Mouse (Mus musculus) ES-E14 (cell line): Measurements from ENCODE around the gene Higd1c. TPM values are rescaled to one million over a fixed set of nuclear protein-coding genes. Genes with fewer than 3 reads are reported as not detected.
A peak's percentile ranks its signal among the peaks of the same experiment; 100 is the strongest.

Experiments
- DNase-seq: peaks from one replicate; pipeline ENCODE4 v3.0.0-alpha.2; 2013; ENCODE audit warnings: low read depth, low spot score
- H3K27ac ChIP-seq: 2 replicates; pipeline ENCODE4 v1.5.1; 2012; ENCODE audit warnings: low read depth, mild to moderate bottlenecking, low read length, moderate library complexity, mixed read lengths; ENCODE audit not compliant: poor library complexity, insufficient read depth, severe bottlenecking
- H3K36me3 ChIP-seq: 2 replicates; pipeline ENCODE4 v1.6.1; 2012; ENCODE audit warnings: mild to moderate bottlenecking, low read length, moderate library complexity, mixed read lengths; ENCODE audit not compliant: control insufficient read depth, poor library complexity, insufficient read depth, severe bottlenecking
- H3K4me1 ChIP-seq, 2 experiments: fragments of 150-350 bp in 1 of 2; sonication (generic) in 1 of 2; 2 replicates each; pipeline ENCODE4 v1.6.1; 2012; ENCODE audit warnings: low read length in 2 of 2, mild to moderate bottlenecking in 1 of 2, mixed read lengths in 1 of 2; ENCODE audit not compliant: control insufficient read depth in 2 of 2, insufficient read depth in 2 of 2, poor library complexity in 1 of 2
- H3K4me3 ChIP-seq, 2 experiments: fragments of 150-350 bp in 1 of 2; sonication (generic) in 1 of 2; 2 replicates each; pipeline ENCODE4 v1.5.1; 2012; ENCODE audit warnings: low read length in 2 of 2, low read depth in 1 of 2, mild to moderate bottlenecking in 1 of 2, mixed read lengths in 1 of 2; ENCODE audit not compliant: insufficient read depth in 1 of 2, poor library complexity in 1 of 2, severe bottlenecking in 1 of 2
- H3K9ac ChIP-seq: 2 replicates; pipeline ENCODE4 v1.6.1; 2012; ENCODE audit warnings: low read depth, mild to moderate bottlenecking, low read length, mixed read lengths; ENCODE audit not compliant: poor library complexity, insufficient read depth, severe bottlenecking
- H3K9me3 ChIP-seq: fragments of 150-350 bp; sonication (generic); 2 replicates; pipeline ENCODE4 v1.6.1; 2012; ENCODE audit warnings: low read depth, mild to moderate bottlenecking, low read length; ENCODE audit not compliant: control insufficient read depth, insufficient read depth
- CHD2 ChIP-seq: IDR thresholded peaks from 2 replicates; pipeline ENCODE4 v1.6.1; 2014; ENCODE audit warnings: mild to moderate bottlenecking, low read depth, low read length, inconsistent platforms
- HCFC1 ChIP-seq: IDR thresholded peaks from 2 replicates; pipeline ENCODE4 v1.6.1; 2012; ENCODE audit warnings: low read length, inconsistent platforms, borderline replicate concordance; ENCODE audit not compliant: insufficient read depth
- MAFK ChIP-seq: IDR thresholded peaks from 2 replicates; pipeline ENCODE4 v1.6.1; 2014; ENCODE audit warnings: mild to moderate bottlenecking, low read depth, low read length, inconsistent platforms; ENCODE audit not compliant: insufficient read depth
- ZC3H11A ChIP-seq: IDR thresholded peaks from 2 replicates; pipeline ENCODE4 v1.6.1; 2012; ENCODE audit warnings: low read depth, mild to moderate bottlenecking, inconsistent platforms, low read length, borderline replicate concordance
- ZNF384 ChIP-seq: IDR thresholded peaks from 2 replicates; pipeline ENCODE4 v1.6.1; 2012; ENCODE audit warnings: low read depth, low read length, inconsistent platforms
- in situ Hi-C, 2 experiments: fragments of 600-800 bp; cut with MboI; formaldehyde crosslinking; loops; one replicate each; pipeline ENCODE4 v1.15.1; 2025; ENCODE audit warnings: low sequenced_read_pairs in 2 of 2, inconsistent platforms in 1 of 2; ENCODE audit not compliant: unreplicated experiment in 2 of 2
- total RNA-seq: library from RNA; depleted of rRNA; stranded (reverse); fragments of 300-350 nt; gene quantifications from 2 replicates; pipeline ENCODE4 v1.2.3, GENCODE M21; 2012

The Higd1c gene
- total RNA-seq, 1 experiment = not detected

GRCm38 (mm10) chr15:100422476-100422875 lies 58.1 kb downstream of the Higd1c start:
- H3K9ac ChIP-seq = peak overlapping the region; percentile 92
- in situ Hi-C loops = no loop called here
- DNase-seq = no peak
- no peaks in the 10 kb centered on the region for H3K36me3 ChIP-seq
- 0 out of 2 replicates have a peak overlapping the region, but pooled peaks have one; percentile 40 for H3K27ac ChIP-seq
- TF ChIP-seq HCFC1 (no peak), CHD2 (no peak), MAFK (no peak), ZNF384 (no peak), ZC3H11A (no peak)
- H3K4me1 ChIP-seq = peaks cover 2 to 5% of the 10 kb centered on the region in 2 experiments
- H3K9me3 ChIP-seq = no peaks in the 10 kb centered on the region
- H3K4me3 ChIP-seq = peak overlapping the region; percentile 87 to 97

DNA sequence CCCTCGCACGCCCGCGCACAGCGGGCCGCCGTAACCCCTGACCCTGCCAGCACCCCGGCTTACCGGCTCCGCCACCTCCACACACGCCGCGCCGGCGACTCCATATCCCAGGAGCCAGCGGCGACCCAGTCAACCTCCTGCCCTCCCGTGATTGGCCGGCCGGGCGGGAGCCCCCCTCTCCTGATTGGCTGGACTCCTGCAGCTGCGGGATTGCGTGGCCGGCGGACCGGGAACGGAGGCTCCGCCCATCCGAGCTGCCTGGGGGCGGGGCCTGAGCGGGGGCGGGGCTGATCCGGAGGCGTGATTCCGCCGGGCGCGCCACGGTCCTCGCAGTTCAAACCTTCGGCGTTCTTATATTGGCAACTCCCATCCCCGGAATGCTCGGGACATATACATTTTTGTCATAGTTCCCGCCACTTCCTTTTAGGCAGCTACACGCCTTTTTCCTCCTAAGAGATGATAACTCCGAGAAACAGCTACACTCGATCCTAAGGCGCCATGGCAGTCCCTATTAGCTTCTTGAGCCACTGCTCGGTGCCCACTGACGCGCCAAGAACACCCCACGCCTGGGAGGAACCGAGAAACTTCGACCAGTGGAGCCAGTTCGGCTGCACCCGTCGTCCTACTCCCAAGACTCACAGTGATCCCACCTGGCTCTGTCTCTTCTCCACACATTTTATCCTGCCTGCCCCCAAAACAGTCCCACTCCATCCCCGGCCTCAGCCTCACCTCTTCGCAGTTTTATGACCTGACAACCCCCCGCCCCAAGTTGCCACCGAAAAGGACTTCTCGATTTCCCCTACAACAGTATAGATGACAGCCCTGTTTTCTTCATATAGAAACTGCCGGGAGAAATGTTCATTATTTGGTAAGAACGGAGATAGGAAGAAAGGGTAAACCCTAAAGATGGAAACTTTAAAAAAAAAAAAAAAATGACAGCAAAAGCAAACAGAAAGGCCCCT lies 58.8 kb downstream of the Higd1c start:
- DNase-seq = peak; percentile 87
- Histone ChIP-seq H3K4me3 (peak overlapping the region; percentile 87 to 97), H3K27ac (0 out of 2 replicates have a peak overlapping the region, but pooled peaks have one; percentile 40), H3K36me3 (no peaks in the 10 kb centered on the region), H3K4me1 (peaks cover 2 to 7% of the 10 kb centered on the region in 2 experiments), H3K9ac (peak overlapping the region; percentile 92), H3K9me3 (no peaks in the 10 kb centered on the region)
- in situ Hi-C loops = no loop called here
- TF ChIP-seq MAFK (no peak), HCFC1 (no peak), ZNF384 (no peak), CHD2 (no peak), ZC3H11A (no peak)

DNA sequence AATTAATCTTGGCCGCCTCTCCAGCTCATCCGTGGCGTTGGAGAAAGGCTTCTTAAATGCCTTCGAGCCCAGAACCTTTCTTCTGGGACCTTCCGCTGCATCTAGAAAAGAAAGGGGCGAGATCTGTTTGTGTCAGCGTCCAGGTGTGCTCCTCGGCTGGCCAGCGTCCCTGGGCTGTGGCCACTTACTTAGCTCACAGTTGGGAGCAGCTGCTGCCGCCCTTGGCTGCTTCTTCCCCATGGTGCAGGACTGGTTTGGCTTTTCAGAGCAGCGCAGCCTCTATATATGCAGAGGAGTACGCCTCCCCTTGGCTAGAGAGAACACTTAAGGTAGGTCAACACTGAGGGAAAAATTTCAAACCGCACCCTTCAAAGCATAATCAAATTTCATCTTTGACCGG lies 59.6 kb downstream of the Higd1c start:
- Histone ChIP-seq H3K36me3 (no peaks in the 10 kb centered on the region), H3K4me3 (0 out of 4 replicates have a peak overlapping the region, but pooled peaks of 1 of the 2 experiments have one; percentile 14), H3K9me3 (no peaks in the 10 kb centered on the region), H3K27ac (no peak overlapping the region), H3K4me1 (peaks cover 2 to 8% of the 10 kb centered on the region in 2 experiments), H3K9ac (no peak overlapping the region)
- in situ Hi-C loops = no loop called here
- TF ChIP-seq MAFK = no peak
- TF ChIP-seq ZC3H11A = no peak
- TF ChIP-seq CHD2 = no peak
- no peak for TF ChIP-seq ZNF384
- TF ChIP-seq HCFC1 = no peak
- DNase-seq = no peak

DNA sequence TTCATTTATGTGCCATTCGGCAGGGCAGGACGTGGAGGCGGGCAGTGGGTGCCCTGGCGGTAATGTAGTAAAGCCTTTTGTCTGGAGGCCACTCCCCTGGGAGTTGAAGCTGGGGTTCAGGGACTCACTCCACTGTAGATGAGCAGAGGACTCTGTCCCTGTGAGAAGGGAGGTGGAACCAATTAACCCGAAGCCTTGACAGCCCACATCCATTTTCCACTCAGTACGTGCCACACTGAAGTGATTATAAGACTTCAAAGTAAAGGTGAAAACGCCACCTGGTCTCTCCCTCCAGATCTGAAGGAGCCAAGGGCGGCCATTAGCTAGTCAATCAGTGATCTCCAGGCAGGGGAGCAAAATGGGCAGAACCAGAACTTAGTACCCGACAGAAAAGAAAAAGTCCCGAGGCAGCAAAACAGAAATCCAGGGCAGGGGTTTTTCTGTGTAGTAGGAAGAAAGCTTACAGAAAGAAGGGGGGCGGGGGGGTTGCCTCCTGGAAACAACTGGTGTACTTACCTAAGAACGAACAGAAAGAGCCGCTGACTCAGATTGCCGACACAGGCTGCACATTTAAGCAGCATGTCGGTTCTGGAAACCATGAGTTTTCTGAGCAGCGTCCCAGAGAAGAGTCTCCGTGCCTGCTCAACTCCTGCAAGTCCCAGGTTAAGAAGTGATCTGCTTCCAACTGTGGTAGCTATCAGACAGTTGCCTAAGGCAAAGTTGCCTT lies 60.2 kb downstream of the Higd1c start, which contains the start of gene Slc11a2:
TSS of gene Slc11a2 (minus strand) at position 677 of the 727 bp plus-strand sequence.
- in situ Hi-C loops = no loop called here
- no peak within 1 kb of the TSS for H3K27ac ChIP-seq
- H3K9me3 ChIP-seq = no peaks in the 10 kb centered on the region
- TF ChIP-seq CHD2 (no peak), HCFC1 (no peak), ZNF384 (no peak), ZC3H11A (no peak), MAFK (no peak)
- H3K4me1 ChIP-seq = peaks cover 2 to 8% of the 10 kb centered on the region in 2 experiments
- no peak within 1 kb of the TSS for H3K9ac ChIP-seq
- H3K4me3 ChIP-seq = 0 out of 4 replicates have a peak within 1 kb of the TSS, but pooled peaks of 1 of the 2 experiments have one; percentile 14
- no peaks in the 10 kb centered on the region for H3K36me3 ChIP-seq
- DNase-seq = no peak
